Mouse (Mus musculus) left cerebral cortex, postnatal 25 days (tissue): Measurements from ENCODE around the gene Unkl. TPM values are rescaled to one million over a fixed set of nuclear protein-coding genes. Genes with fewer than 3 reads are reported as not detected.

Experiments
- DNase-seq, 2 experiments: peaks; one replicate each; pipeline ENCODE4 v3.0.0; 2022; ENCODE audit warnings: low spot score in 2 of 2, mixed read lengths in 1 of 2
- intact Hi-C: fragments of 180-260 bp; cut with DNase I; formaldehyde crosslinking; loops from one replicate; pipeline ENCODE4 v1.15.1; 2025
- total RNA-seq, 2 experiments: library from RNA; stranded (reverse); gene quantifications; 2 replicates each; pipeline ENCODE4 v1.2.3; 2021

Gene Unkl
- 10 to 100 TPM; 37.3 to 38.6 TPM for total RNA-seq

DNA sequence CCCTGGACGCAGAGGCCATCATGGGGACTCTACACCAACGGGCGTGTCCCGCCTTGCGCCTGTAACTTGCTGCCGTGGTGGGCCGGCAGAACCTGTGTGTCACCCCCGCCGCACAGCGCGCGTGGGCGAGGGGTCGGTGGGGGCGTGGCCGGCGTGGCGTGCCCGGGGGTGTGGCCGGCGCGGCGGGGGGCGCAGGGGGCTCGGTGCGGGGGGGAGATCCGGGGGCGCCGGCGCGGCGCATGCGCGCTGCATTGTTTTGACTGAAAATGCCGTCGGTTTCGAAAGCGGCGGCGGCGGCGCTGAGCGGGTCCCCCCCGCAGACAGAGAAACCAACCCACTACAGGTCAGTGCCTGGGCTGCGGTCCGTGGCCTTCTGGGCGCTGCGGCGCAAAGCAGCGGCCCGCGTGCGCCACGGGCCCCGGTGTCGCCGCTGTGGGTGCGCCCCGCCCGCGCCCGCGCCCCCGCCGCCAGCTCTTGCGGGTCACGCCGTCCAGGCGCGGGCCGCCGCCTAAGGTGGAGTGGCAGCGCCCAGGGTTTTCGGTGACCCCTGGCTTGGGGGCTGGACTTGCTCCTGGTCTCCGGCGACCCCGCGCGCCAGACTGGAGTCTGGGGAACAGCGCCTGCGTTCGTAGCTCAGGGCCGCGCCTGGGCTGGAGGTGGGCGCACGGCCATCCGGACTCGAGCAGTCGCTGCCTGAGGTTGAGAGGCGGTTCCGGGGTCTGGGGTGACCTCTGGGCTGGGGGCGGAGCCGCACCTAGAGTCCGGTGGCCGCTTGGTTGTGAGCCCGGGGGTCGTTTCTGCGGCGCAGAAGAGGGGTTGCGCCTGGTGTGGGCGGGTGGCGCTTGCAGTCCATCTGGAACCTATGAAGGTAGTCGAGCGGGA is at the start of gene Unkl:
Gene Unkl, plus strand, starts transcription at position 248 of the 882 bp plus-strand sequence.
- peak; percentile 66 to 68 for DNase-seq
- intact Hi-C loops = loop anchor here (1.0 kb wide), 1 partner anchor 34 kb away; no protein-coding TSS in a partner anchor

DNA sequence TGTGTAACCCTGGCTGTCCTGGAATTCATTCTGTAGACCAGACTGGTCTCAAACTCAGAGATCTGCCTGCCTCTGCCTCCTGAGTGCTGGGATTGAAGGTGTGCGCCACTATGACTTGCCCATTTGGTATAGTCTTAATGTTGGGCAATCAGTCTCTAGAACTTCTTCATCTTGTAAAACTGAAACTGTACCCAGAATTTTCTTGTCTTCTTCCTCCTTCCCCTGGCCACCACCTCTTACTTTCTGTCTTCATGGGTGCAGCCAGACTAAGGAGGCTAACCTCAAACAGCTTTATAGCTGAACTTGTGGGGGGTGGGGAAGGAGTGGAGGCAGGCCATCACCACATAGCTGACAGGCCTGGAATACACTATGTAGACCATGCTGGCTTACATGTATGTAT is 49.4 kb upstream of the Unkl start:
- DNase-seq = no peak
- intact Hi-C loops = no loop called here

DNA sequence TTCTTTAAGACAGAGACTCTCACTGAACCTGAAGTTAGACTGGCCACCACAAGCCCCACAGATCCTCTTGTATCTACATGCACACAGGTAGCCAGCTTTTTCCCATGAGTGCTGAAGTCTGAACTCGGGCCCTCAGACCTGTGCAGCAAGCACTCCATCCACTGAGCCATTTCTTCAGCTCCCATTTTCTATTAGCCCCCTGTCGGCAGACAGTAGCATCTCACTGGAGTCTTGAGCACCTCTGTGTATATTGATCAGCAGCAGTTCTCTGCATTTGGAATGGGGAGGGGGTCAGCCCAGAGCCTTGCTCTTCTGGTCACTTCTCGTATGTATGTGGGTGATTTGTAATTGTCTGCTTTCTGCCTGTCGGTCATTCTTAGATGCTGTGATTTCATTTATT is 48.2 kb upstream of the Unkl start:
- no peak for DNase-seq
- intact Hi-C loops = no loop called here

DNA sequence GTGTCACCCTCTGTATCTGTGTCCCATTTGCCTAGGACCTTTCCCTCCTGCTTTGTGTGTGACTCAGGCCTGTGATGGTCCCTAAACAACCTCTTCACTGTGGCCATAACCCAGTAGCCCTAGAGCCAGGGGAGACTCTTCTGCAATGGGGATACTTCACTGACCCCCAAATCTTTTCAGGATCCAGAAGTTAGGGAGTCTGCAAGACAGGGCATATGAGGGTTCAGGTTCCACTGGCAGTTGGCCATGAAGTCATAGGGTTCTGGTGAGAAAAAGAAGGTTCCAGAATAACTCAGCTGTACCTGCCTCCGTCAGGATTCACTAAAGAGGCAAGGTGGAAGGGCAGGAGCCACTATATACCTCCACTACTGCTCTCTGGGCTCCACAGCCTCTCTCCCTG is 26.0 kb upstream of the Unkl start, which contains the start of gene Ccdc154:
Gene Ccdc154, plus strand, starts transcription at position 301 of the 400 bp plus-strand sequence.
- no peak for DNase-seq

DNA sequence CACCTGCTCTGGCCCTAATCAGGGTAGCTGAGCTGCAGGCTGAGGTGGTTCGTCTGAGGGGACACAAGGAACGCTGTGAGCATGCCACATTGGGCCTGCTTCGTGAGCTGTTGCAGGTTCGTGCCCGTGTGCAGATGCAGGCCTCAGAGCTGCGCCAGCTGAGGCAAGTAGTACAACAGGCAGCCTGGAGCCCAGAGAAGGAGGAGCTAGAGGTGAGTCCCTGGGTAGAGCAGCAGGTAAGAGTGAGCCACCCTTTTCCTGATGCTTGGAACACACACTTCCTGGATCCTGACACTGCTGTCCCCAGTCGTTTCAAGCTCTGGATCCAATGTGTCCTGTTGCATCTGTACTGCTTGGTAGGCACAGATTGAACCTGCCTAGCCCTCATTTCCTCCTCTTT is 24.8 kb upstream of the Unkl start:
- intact Hi-C loops = no loop called here

More for the DNA sequence above, 26.0 kb upstream of the Unkl start, which contains the start of gene Ccdc154:
- intact Hi-C loops = no loop called here

DNA sequence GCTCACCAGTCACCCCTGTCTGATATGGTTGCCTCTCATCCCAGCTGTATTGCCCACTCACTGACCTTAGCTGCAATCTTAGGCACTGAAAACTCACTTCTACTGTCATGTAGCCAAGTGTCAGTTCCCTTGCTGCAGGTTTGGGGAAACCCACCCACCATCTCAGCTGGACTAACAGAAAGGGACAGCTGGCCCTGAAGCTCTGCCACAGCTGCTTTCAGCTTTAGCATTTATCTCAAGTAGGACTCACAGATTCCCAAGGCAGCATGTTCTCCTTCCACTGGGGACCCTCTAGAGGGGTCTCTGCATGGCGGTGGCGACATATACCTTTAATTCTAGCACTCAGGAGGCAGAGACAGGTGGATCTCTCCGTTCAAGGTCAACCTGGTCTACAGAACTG is 23.4 kb upstream of the Unkl start:
- DNase-seq = no peak
- intact Hi-C loops = no loop called here

More for the DNA sequence above, 24.8 kb upstream of the Unkl start:
- DNase-seq = no peak

DNA sequence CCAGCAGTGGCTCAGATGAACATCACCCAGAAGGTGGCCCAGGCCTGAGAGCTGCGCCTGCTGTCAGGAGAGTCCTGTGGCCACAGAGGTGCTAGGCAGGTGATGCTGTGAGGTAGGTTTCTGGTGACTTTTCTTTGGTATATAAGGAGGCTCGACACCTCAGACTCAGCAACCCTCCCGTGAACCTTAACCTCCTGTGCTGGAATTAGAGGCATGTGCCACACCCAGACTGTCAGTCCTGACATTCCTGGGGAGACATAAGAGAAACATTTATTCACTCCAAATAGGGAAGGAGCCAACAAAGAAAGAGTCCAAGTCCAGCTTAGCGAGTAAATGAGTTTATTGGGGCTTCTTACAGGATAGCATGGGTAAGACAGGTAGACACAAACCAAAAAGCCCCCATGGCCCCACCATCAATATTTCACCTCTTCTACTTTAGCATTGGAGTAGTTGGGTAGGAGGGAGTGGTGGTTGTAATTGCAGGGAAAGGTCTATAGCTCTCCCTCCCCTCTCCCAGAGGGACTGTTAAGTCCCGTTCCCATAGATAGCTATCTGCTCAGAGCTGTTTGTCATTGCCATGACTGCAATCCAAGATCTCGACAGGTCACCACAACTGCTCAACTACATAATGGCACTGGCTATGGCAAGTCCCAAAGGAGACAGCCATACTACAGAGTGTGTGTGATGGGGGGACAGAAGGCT is 22.1 kb upstream of the Unkl start:
- no peak for DNase-seq

DNA sequence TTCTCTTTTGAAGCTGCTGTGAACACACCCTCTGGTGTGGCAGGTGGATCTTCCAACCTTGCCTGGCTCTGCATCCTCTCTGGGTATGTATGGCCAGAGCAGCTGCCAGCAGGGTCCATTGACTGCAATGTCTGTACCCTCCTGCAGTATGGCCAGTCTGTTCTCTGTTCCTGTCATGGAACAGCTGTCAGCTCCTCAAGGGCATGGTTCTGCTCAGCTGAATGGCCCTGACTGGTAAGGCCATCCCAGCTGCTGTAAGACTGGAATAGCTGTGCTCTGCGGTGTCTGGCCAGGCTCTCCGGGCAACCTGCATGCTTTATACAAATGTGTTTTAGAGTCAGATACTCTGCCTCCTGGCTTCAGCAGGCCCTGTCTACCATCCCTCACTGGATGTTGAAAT is 18.5 kb upstream of the Unkl start:
- intact Hi-C loops = no loop called here

More for the DNA sequence above, 22.1 kb upstream of the Unkl start:
- intact Hi-C loops = no loop called here

DNA sequence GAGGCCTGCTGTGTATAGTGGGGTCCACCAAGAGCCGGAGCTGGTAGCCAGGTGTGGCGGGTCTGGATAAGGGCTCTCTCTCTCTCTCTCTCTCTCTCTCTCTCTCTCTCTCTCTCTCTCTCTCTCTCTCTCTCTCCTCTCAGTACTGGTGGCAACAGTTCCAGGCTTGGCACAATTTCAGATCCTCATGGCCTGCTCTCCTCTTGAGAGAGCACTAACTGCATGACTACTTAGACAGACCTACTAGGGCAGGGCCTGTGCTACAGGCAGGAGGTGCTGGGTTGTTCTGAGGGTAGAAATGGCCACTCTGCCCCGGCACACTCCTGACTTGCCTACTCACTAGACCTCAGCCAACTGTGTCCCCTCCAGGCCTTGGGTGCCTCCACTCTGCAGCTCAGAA is 15.6 kb upstream of the Unkl start:
- intact Hi-C loops = no loop called here
- no peak for DNase-seq

More for the DNA sequence above, 18.5 kb upstream of the Unkl start:
- no peak for DNase-seq

DNA sequence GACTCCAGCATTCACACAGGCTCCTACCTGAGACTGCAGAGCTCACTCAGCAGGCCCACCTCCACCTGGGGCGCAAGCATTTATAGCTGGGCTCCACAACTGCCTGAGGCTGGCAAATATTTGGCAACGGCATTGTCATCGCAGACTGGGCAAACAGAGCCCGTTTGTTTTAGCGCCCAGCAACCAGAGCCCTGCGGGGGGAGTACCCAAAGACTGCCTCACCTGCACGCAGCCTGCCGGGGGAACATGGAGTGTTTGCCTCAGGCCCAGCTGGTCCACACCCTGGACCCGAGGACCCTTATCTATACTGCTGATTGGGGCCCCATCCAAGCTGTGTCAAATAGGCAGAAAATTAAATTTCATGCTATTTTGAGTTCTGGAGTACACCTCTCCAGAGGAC is 12.8 kb upstream of the Unkl start, which contains the start of gene Gm38655:
Gene Gm38655, minus strand, starts transcription at position 61 of the 400 bp plus-strand sequence.
- intact Hi-C loops = no loop called here
- no peak for DNase-seq

DNA sequence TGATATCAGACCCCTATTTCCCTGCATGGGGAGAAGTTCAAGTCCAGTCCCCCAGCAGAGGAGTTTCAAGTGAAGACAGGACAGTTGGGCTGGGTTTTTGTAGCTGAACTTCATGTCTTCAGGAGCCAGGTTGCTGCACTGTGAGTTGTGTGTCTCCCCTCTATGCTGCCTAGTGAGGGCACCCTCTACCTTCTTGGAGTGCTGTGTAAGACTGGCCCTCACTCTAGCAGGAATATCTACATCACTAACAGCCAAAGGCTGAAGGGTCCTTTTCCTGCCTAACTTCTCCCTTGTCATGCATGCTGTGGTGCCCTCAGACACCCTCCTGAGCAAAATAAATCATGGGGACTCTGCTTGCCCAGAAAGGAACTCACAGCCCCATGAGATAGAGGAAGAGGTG is 5.0 kb upstream of the Unkl start:
- no peak for DNase-seq
- intact Hi-C loops = no loop called here

DNA sequence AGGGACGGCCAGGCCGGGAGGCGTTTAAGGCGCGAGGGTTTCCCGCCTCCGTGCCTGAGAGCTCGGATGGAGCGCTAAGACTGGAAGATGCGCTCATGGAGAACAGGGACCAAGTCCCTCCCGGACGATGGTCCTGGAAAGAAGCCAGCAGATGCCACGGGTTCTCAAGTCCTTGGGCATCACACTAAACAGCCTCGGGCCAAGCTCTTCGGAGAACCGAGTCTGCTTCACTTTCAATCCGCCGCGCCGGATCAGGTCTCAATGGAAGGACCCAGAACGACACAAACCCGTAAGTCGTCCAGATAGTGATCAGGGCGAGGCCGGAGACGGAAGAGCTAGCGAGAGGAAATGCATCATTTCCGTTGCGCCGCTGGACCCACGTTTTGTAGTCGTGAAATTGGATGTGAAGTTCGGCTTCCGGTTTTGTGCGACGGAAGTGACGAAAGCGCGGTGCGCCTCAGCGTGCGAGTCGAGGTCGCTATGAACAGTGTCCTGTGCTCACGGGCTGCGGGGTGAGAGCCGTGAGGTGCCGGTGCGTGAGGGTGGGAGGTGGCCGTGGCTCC is 4.0 kb upstream of the Unkl start, which contains the start of gene BC003965:
Gene BC003965, plus strand, starts transcription at position 426 of the 563 bp plus-strand sequence.
- peak; percentile 99 for DNase-seq
- intact Hi-C loops = loop anchor here (1.0 to 2.0 kb wide), 3 partner anchors 51 to 89 kb away; partner anchors contain the start of gene Clcn7

DNA sequence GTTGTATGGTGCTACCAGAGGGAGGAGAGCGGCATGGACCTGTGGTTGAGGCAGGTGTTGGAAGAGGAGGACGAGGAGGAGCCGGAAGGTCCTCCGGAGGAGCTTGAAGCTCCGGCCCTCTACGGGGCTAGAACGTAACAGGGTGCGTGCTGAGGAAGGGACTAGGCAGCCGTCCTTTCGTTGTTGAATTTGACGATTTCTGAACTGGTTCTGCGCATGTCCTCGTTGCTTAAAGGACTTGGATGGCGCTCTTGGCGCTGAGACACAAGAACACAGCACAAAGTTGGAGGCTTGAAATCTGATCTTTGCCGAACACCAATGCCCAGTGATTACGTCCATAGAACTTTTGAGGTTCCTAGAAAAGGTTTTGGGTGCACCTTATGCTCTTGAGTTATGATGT is 3.2 kb upstream of the Unkl start:
- DNase-seq = peak in 1 of 2 experiments; percentile 5
- intact Hi-C loops = loop anchor here (1.0 to 2.0 kb wide), 3 partner anchors 52 to 88 kb away; partner anchors contain the start of gene Clcn7

DNA sequence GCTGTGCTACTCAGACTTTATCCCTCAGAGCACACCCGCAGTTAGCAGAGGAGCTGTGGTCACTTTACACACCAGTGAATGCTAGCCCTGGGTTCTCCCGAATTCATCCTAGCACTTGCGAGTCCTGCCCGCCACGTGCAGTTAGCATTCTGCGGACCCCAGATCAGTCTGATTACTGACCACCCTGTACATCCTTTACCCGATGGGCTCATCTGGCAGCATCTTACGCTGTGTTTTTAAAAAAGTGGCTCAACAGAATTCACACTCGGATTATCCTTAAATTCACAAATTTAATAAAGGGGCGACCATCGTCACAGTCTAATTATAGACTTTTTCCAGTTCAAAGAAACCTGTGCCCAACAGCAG is 430 bp upstream of the Unkl start:
- no peak for DNase-seq
- intact Hi-C loops = loop anchor here (1.0 kb wide), 1 partner anchor 35 kb away; no protein-coding TSS in a partner anchor

DNA sequence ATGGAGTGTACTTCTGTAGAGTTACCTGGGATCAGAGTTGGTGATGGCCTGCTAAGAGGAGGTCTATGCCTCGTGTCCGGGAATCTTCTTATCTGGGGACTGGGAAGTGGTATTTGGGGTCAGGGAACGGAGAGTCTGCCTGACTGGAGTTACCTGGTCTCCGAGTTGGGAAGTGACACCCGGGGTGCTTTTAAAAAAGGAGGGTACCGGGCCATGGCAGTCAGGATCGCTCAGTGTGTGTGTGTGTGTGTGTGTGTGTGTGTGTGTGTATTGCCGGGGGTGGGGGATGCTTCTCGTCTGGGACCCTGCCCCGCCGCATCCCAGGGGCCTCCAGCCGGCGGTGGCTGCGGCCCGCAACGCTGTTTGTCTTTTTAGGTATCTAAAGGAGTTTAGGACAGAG is 894 bp downstream of the Unkl start:
- DNase-seq = no peak
- intact Hi-C loops = no loop called here

DNA sequence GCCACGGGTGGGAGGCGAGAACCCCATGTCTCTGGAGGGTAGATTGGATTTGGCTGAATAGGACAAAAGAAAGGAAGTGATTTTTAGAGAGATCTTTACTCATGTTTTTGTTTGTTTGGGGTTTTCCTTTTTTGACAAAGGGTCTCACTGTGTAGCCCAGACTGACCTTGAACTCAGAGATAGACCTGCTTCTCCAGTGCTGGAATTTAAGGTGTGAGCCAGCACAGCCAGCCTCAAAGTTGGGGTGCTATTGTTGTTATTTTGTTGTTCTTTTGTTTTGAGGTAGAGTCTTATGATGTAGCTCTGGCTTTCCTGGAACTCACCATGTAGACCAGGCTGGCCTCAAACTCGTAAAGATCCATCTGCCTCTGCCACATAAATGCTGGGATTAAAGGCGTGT is 14.2 kb downstream of the Unkl start:
- DNase-seq = no peak
- intact Hi-C loops = no loop called here

DNA sequence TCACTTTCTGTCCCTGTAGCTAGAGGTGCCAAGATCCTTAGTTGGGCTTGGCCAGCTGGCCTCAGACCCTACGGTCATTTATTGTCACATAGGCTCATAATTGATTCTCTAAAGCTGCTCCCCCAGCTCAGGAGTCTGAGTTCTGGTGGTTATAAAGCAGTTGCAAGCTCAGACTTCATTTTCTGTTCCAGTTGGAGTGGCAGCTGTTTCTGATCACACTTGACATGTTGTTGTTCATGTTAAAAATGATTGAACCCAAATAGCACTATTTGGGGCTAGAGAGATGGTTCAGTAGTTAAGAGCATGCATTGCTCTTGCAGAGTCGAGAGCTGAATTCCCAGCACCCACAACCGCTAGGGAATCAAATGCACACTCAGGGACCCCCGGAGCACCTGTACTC is 21.8 kb downstream of the Unkl start:
- no peak for DNase-seq
- intact Hi-C loops = no loop called here

DNA sequence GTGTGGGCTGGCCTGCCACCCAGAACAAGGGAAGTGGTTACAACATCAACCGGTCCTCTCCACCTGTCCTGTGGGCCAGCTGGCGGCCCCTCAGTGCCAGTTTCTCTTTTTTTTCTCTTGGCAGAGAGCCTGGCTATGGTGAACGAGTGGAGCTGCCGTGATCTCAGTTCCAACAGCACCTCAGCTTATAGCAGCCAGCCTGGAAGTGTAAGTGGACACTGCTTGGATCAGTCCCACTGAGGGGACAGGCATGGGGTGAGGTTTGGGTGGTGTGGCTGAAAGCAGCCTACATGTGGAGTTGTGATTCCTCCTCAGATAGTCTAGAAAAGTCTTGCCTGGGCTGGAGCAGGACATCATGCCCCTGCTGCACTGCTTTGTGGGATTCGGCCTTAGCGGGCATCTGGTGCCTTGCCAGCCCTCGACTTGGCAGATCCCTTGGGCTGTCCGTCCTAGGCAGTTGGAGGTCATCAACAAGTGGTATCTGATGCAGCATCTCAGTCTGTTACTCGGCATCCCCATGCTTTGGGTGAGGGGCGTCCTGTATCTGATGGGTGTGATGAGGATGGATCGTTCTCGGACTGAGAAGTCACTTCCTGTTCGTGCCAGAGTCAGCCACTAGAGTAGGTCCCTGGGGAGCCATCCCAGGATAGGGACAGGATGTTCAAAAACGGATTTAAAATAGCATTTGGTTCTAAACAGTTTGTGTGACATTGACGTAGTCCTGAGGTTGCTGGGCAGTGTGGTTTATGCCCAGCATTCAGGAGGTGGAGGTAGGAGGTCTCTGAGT is 22.7 kb downstream of the Unkl start:
- intact Hi-C loops = no loop called here
- no peak for DNase-seq

DNA sequence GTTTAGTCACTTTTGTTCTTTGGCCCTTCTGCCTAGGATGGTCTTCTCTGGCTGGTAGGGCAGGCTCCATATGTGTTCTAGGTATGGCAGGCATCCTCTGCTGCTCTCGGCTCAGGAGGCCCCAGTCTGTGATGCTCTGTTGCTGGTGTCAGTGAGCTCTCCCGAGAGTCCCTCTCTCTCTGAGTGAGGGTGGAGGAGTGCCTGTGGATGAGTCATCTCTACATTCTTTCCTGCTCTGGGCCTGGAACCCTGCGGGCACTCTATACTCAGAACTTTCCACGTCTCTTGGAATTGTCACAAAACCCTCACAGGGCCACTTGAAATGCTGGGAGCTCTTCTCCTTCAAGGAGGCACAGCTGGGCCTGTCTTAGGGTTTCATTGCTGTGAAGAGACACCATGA is 23.5 kb downstream of the Unkl start:
- intact Hi-C loops = no loop called here

More for the DNA sequence above, 23.5 kb downstream of the Unkl start:
- DNase-seq = no peak
